Mouse (Mus musculus) thymus, postnatal 4 days (tissue): ENCODE results near the gene Gm8127.
"Not testable (repeated sequence)": the region's sequence is repeated elsewhere in the genome, so short reads cannot be mapped to it uniquely, and the experiment has no call there.

Source experiments
- DNase-seq: peaks from one replicate; pipeline ENCODE4 v3.0.0; 2021

Gene Gm8127

DNA sequence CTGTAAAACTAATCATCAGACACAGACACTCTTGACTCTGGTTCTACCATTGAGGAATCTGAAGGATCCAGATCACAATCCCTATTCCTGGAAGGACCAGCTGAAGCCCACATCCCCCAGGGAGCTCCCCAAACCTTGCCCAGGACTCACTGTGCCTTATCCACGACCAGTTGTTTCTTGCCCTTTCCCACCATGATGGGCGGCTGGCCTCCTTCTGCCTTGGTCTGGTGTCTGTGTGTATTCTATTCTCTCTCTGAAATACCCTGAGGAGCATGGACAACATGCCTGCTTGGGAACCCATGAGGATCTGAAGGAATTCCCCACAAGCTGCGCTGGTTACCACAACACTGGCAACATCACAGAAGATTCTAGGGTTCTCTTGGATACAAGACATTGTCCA lies at the start of gene Gm8127:
Gene Gm8127, minus strand, starts transcription at position 330 of the 400 bp plus-strand sequence.
- not testable (repeated sequence) for DNase-seq

DNA sequence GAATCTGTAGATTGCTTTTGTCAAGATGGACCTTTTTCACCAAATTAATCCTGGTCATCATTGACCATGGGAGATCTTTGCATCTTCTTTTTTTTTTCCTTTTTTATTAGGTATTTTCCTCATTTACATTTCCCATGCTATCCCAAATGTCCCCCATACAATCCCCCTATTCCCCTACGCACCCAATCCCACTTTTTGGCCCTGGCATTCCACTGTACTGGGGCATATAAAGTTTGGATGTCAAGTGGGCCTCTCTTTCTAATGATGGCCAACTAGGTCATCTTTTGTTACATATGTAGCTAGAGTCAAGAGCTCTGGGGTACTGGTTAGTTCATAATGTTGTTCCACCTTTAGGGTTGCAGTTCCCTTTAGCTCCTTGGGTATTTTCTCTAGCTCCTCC lies 44.0 kb upstream of the Gm8127 start:
- DNase-seq, result not testable (repeated sequence)

DNA sequence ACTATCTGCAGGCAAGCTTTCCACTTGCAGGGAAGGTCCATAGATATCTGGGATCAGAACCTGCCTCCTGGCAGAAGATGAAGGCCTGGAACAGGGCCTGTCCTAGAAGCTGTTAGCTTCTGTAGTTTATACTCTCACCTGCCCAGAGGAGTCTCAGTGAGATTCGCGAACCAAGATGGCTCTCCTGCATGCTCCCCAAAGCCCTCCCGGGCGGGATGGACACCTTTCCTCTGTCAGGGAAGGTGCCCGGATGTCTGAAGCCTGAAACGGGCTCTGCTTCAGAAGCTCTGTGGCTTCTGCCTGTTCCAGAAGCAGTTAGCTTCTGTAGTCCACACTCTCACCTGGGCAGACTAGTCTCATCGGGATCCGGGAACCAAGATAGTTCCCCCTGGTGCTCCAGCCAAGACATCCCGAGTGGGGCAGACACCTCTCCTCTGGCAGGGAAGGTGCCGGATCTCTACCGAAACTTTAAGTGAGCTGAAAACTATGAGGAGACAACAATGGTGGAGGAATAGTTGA lies 37.8 kb upstream of the Gm8127 start:
- peak; percentile 10 for DNase-seq

DNA sequence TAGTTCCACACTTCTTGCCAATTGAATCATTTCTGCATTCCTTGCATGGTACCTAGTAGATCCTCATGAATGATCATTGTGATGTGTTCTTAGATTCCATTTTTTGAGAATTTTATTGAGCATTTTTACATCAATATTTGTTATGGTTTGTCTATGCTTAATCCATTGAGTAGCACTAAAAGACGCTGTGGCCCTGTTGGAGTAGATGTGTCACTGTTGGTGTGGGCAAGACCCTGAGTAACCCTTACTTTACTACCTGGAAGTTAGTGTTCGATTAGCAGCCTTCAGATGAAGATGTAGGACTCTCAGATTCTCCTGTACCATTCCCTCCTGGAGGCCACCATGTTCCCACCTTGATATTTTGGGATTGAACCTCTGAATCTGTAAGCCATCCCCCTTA lies 35.0 kb upstream of the Gm8127 start:
- DNase-seq, result not testable (repeated sequence)

DNA sequence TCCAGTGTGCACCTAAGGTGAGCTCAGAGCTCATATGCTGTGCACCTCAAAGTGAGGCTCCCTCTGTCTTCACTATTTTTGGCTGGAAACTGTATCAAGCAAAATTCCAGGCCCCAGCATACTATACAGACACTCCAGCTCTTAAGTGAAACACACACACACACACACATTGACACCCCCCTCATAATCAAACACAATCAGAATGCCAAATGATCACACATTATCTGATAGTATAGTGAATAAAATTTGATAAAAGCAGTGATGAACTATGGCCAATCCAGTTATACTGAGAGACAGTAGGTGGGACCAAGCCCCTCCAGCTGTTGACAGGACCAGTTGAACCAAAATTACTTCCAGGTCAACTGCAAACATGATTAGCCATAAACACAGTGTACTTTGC lies 25.9 kb upstream of the Gm8127 start:
- not testable (repeated sequence) for DNase-seq

GRCm38 (mm10) chr14:43278681-43279080 lies 15.0 kb downstream of the Gm8127 start:
- DNase-seq, result not testable (repeated sequence)

DNA sequence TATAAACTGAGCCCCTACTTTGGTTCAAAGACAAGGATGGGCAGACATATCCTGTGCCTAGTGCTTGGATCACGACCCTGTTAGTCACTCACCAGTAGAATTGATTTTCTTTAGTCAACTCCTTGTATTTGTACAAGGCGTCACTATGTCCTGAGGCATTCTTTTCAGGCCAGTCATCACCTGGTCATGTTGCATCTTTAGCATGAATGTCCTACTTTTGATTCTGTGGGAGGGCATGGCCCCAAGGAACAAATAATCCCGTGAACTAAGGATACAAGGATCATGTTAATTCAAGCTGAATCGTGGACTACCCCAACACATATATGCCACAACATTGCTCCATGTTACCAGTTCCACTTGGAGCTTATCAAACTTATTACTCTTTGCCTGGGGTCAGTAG lies 15.5 kb downstream of the Gm8127 start:
- DNase-seq, result not testable (repeated sequence)

DNA sequence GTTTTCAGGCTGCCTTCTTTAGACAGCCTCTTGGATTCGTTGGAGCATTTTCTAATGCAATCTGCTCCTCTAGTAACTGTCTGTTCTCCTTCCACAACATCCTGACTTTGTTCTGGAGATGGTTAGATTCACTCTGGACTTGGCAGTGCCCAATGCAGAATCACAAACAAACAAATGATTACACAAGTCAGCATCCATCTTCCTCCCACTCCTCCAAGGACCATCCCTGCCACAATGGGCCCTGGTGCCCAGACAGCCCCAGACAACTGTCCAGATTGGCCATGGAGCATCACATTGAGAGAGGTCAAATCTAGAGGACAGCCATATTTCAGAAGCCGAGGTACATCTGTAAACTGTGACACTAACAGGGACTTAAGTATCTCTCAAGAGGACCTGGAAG lies 16.2 kb downstream of the Gm8127 start:
- DNase-seq, result not testable (repeated sequence)

GRCm38 (mm10) chr14:43275752-43276151 lies 17.9 kb downstream of the Gm8127 start:
- not testable (repeated sequence) for DNase-seq

- not testable (repeated sequence) for DNase-seq
Observed at GRCm38 (mm10) chr14:43274986-43275511, 18.6 kb downstream of the Gm8127 start, which contains the start of gene Gm9732. TSS of gene Gm9732 (plus strand) at chr14:43275036.

DNA sequence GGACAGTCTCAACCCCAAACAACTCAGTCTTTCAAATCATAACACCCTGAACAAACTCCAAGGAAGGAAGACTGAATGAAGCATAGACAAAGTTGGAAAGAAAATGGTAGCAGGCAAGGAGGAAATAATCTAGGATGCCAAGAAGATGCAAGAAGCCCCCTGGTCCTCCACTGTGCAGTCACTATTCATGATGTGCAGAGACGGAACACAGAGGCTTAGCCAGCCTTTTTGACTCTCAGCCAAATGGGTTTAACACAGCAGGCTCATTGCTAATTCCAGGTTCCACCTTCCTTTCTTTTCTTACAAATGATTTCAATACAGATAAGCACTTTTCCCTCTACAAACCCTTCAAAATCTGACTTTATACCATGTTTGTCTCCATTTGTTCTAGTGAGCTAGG lies 20.5 kb downstream of the Gm8127 start:
- DNase-seq, result not testable (repeated sequence)

GRCm38 (mm10) chr14:43269211-43269610 lies 24.4 kb downstream of the Gm8127 start:
- DNase-seq, result not testable (repeated sequence)

DNA sequence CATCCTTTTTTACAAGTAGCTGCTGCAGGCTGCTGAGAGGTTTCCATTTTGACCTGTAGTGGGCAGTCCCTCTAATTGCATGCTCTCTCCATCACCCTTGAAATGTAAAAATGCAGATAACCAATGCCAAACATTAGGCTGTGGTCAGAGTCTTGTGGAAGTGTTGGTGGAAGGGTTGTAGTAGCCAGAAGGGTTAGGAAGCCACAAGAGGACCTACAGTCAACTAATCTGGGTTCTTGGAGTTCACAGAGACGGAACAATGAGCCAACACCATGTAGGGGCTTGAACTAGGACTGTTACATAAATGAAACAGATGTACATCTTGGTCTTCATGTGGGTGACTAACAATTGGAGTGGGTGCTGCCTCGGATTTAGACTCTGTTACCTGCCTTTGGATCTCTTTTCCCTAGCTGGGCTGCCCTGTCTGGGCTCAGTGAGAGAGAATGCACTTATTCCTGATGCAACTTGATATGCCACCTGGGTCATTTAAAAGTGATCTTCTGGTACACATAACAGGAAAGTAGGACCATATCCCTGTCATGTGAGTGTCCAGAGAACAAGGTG lies 25.0 kb downstream of the Gm8127 start:
- not testable (repeated sequence) for DNase-seq

DNA sequence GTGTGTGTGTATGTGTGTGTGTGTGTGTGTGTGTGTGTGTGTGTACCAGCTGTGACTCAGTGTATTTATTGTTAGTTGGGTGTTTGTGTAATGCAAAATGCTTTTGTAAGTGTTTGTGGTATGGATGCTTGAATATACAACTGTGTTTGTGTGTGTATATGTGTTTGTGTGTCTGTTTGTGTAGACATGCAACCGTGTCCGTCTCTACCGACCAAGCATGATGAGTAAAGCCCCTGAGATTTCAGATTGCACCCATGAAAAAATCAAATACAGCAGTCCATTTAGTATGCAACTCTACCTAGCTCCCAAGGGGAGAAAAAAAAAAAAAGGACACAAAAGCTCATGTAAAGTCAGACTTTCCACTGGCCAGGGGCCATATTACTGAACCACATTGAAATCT lies 30.2 kb downstream of the Gm8127 start:
- DNase-seq, result not testable (repeated sequence)

GRCm38 (mm10) chr14:43258349-43258748 lies 35.3 kb downstream of the Gm8127 start, which contains the start of gene Gm8126:
TSS of gene Gm8126 (plus strand) at chr14:43258649.
- not testable (repeated sequence) for DNase-seq

GRCm38 (mm10) chr14:43256511-43256910 lies 37.1 kb downstream of the Gm8127 start:
- not testable (repeated sequence) for DNase-seq

GRCm38 (mm10) chr14:43250549-43251253 lies 42.9 kb downstream of the Gm8127 start:
- DNase-seq, result not testable (repeated sequence)

DNA sequence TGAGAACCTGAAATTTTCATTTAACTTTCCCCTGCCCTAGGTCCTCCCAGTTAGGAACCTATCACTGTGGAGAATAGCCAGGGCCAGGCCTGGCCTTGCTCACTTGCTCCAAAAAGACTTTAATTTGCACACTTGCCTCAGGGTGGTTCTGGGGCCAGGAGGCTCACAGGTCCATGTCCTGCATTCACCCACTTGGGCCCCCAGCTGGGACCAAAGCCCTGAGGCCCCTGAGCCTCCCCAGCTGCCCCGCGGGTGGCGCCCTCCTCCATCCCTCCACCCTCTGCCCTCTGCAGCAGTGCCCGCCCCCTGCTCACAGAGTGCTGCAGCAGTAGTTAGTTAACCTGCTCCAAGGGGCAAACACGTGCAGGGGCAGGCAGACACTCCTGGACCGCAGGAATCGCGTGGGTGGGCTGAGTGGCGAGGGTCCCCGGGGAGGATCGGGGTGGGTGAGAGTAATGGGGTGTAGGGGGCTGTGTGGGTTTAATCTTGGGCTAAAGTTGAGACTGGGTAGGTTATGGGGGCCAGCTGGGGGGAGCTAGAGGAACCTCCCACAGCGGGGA lies 43.9 kb downstream of the Gm8127 start:
- not testable (repeated sequence) for DNase-seq
